Mouse (Mus musculus): ENCODE results near the gene Aamp. TPM values are rescaled to one million over a fixed set of nuclear protein-coding genes. Genes with fewer than 3 reads are reported as not detected.
A peak's percentile ranks its signal among the peaks of the same experiment; 100 is the strongest.

Aamp gene
- polyA plus RNA-seq, 1 experiment from 2014 or later = 212 TPM

DNA sequence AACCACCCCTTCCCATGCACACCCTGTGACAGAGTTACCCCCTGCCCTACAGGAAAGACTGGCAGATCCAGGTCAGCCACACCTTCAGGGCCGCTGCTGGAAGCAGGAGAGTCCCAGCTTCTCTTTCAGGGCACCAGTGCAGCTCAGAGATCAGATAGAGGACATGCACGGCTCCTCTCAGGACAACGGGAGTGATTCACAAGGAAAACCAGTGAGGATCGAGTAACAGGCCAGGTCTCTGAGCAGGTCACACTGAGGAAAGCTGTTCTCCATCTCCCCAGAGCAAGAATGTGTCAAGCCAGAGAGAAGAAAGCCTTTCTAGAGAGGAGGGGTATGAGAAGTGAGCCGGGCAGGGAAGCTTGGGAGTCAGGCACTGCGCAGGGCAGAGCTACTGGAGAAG is 11.9 kb upstream of the Aamp start:
- WGBS = 67% methylated on average over 6 of the region's 6 CpGs
- Histone ChIP-seq H3K27ac (ENCODE audit: low read length) (peak overlapping the region; percentile 73; the same call in 1 of the 2 replicates), H3K9me3 (replicated peaks; ENCODE audit: control insufficient read depth, low read length, poor library complexity, severe bottlenecking) (no peaks in the 10 kb centered on the region), H3K4me2 (ENCODE audit: low read length) (no peak overlapping the region), H3K4me1 (ENCODE audit: control insufficient read depth, insufficient read depth, low read length) (peaks cover 8% of the 10 kb centered on the region; the same call in 1 of the 2 replicates), H3K9ac (ENCODE audit: low read depth, low read length) (peak overlapping the region; percentile 28; the same call in 1 of the 2 replicates), H3K27me3 (ENCODE audit: control insufficient read depth, insufficient read depth, low read depth, low read length) (no peaks in the 10 kb centered on the region), H3K36me3 (ENCODE audit: control insufficient read depth, insufficient read depth, low read length) (no peaks in the 10 kb centered on the region; the same call in 1 of the 2 replicates), H3K4me3 (ENCODE audit: low read depth, low read length) (no peak overlapping the region)
- ATAC-seq = no peak

DNA sequence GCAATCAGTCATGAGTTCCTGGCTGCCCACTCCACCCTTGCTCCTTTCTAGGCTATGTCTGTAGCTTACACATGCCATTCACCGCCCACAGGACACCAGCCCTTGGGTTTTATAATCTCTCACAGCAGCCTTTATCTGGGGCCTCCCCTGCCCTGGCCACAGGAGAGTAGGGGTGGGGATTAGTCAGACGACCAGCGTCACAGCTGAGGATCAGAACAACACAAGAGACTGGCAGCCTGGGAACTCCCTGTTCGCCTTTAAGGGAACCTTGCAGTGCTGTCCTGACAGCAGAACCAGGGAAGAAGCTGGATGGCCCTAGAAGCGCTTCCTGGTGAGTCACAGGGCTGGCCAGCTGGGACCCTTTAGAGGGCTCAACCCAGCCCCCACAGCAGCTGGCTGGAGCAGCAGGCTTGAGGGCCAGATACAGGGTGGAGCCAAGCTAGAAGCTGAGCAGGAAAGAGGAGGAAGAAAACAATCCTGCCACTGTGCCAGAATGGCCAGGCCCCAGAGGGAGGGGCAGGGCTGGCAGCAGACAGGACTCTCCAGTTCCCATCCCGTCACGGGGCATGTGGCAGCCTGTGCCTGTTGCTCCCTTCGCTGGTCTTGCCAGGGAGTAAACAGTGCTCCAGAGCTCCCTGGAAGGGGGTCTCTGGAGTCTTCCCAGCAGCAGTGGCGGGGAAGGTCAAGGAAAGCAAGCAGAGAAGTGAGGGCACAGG is 11.1 kb upstream of the Aamp start:
- Histone ChIP-seq H3K27me3 (ENCODE audit: control insufficient read depth, insufficient read depth, low read depth, low read length) (no peaks in the 10 kb centered on the region), H3K27ac (ENCODE audit: low read length) (peak overlapping the region; percentile 73), H3K9me3 (replicated peaks; ENCODE audit: control insufficient read depth, low read length, poor library complexity, severe bottlenecking) (no peaks in the 10 kb centered on the region), H3K4me2 (ENCODE audit: low read length) (0 out of 2 replicates have a peak overlapping the region, but pooled peaks have one; percentile 4), H3K4me3 (ENCODE audit: low read depth, low read length) (no peak overlapping the region), H3K9ac (ENCODE audit: low read depth, low read length) (no peak overlapping the region; the same call in 1 of the 2 replicates), H3K4me1 (ENCODE audit: control insufficient read depth, insufficient read depth, low read length) (peaks cover 8% of the 10 kb centered on the region; the same call in 1 of the 2 replicates), H3K36me3 (ENCODE audit: control insufficient read depth, insufficient read depth, low read length) (no peaks in the 10 kb centered on the region; the same call in 1 of the 2 replicates)
- peak; percentile 88 for ATAC-seq
- WGBS = 22% methylated on average over 9 of the region's 9 CpGs

DNA sequence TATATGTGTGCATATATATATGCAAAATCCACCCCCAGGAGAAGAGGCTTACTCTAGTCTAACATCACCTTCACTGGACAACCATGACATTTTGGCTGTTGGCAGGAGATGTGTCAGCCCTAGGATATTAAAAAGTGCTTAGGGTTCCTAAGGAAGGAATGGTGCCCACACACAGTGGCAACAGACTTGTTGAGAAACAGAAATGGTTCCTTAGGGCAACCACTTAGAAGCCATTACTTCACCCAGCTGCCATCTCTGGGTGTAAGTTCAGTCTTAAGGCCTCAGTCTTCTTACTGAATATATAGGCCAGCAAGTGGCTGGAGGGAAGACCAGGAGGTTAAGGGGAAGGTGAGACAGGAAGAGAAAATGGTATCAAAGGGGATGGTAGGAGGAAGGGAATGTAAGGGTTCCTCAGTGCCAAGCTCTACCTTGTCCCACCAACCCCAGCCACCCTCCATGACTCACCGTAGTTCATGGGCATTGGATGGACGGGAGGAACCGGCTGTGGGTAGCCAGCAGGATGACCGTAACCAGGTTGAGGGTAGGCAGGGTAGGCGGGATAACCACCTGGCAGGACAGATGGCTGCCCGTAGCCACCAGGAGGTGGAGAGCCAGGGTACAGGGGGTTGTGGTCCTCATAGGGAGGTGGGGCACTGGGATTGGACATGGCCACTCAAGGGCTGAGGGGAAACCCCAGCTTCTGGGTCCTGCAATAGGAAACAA is 10.4 kb upstream of the Aamp start:
- ATAC-seq = 0 out of 2 replicates have a peak, but pooled peaks have one; percentile 8
- 86% methylated on average over 6 of the region's 6 CpGs for WGBS
- H3K4me3 ChIP-seq (ENCODE audit: low read depth, low read length) = no peak overlapping the region
- H3K4me1 ChIP-seq (ENCODE audit: control insufficient read depth, insufficient read depth, low read length) = peaks cover 8% of the 10 kb centered on the region; the same call in 1 of the 2 replicates
- H3K27ac ChIP-seq (ENCODE audit: low read length) = peak overlapping the region; percentile 73
- H3K9me3 ChIP-seq (replicated peaks; ENCODE audit: control insufficient read depth, low read length, poor library complexity, severe bottlenecking) = no peaks in the 10 kb centered on the region
- H3K36me3 ChIP-seq (ENCODE audit: control insufficient read depth, insufficient read depth, low read length) = no peaks in the 10 kb centered on the region; the same call in 1 of the 2 replicates
- no peaks in the 10 kb centered on the region for H3K27me3 ChIP-seq (ENCODE audit: control insufficient read depth, insufficient read depth, low read depth, low read length)
- no peak overlapping the region for H3K4me2 ChIP-seq (ENCODE audit: low read length)
- no peak overlapping the region for H3K9ac ChIP-seq (ENCODE audit: low read depth, low read length)

DNA sequence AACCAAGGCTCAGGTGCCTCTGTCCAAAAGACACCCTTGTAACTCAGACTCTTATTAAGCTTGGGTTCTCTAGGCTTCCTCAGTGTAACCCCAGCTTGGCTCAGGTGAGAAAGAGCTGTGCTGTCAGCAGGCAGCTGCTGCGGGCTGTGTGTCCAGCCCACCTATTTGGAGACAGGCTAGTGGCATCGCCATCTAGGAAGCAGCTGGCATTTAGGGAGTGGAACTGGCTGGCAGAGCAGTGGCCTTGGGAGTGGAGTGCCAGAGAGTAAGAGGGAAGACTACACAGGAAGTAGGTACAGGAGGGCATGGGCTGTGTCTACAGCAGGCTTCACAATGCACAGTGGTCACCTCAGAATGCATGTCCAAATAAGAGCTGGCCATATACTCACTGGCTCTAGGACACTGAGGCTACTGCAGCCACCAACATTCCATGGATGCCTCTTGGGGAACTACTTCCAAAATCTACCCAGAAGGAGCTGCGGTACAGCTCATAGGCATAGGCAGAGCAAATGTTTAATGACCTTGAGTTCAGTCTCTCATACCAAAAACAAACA is 9.6 kb upstream of the Aamp start:
- no peak overlapping the region for H3K9ac ChIP-seq (ENCODE audit: low read depth, low read length)
- no peak overlapping the region for H3K4me3 ChIP-seq (ENCODE audit: low read depth, low read length)
- H3K4me2 ChIP-seq (ENCODE audit: low read length) = no peak overlapping the region
- ATAC-seq = no peak
- WGBS = 93% methylated on average over 3 of the region's 3 CpGs
- H3K36me3 ChIP-seq (ENCODE audit: control insufficient read depth, insufficient read depth, low read length) = no peaks in the 10 kb centered on the region; the same call in 1 of the 2 replicates
- H3K9me3 ChIP-seq (replicated peaks; ENCODE audit: control insufficient read depth, low read length, poor library complexity, severe bottlenecking) = no peaks in the 10 kb centered on the region
- H3K27me3 ChIP-seq (ENCODE audit: control insufficient read depth, insufficient read depth, low read depth, low read length) = no peaks in the 10 kb centered on the region
- no peak overlapping the region for H3K27ac ChIP-seq (ENCODE audit: low read length)
- peaks cover 8% of the 10 kb centered on the region; the same call in 1 of the 2 replicates for H3K4me1 ChIP-seq (ENCODE audit: control insufficient read depth, insufficient read depth, low read length)

DNA sequence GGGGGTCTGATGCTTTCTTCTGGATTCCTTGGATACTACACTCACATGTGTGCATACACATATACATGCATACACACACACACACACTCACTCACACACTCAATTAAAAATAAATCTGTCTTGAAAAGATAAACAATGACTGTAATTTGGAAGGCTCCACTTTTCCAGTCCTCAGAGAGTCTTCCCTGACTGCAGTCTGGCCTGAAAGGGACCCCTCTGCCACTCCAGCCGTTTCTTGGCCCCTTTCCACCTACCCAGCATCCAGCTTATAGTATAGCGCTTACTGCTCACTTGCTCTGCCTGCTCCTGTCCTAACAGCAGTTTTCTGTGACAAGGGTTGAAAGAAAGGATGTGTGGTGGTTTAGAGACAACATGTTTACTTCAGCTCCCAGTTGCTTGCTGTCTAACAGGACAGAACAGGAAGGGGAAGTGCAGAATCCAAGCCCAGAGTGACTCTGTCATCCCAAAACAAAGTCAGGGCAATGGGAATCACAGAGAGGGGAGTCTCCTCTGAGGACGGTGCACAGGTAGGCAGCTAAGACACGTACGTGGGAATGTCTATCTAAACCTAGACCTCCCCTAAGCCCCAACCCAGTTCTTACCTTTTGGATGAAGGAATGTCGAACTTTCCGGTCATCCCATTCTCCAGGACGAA is 8.9 kb upstream of the Aamp start:
- no peak for ATAC-seq
- H3K4me2 ChIP-seq (ENCODE audit: low read length) = no peak overlapping the region
- no peak overlapping the region for H3K9ac ChIP-seq (ENCODE audit: low read depth, low read length)
- H3K36me3 ChIP-seq (ENCODE audit: control insufficient read depth, insufficient read depth, low read length) = no peaks in the 10 kb centered on the region; the same call in 1 of the 2 replicates
- no peaks in the 10 kb centered on the region for H3K27me3 ChIP-seq (ENCODE audit: control insufficient read depth, insufficient read depth, low read depth, low read length)
- peaks cover 8% of the 10 kb centered on the region; the same call in 1 of the 2 replicates for H3K4me1 ChIP-seq (ENCODE audit: control insufficient read depth, insufficient read depth, low read length)
- no peaks in the 10 kb centered on the region for H3K9me3 ChIP-seq (replicated peaks; ENCODE audit: control insufficient read depth, low read length, poor library complexity, severe bottlenecking)
- no peak overlapping the region for H3K4me3 ChIP-seq (ENCODE audit: low read depth, low read length)
- no peak overlapping the region for H3K27ac ChIP-seq (ENCODE audit: low read length)
- 89% methylated on average over 8 of the region's 8 CpGs for WGBS

DNA sequence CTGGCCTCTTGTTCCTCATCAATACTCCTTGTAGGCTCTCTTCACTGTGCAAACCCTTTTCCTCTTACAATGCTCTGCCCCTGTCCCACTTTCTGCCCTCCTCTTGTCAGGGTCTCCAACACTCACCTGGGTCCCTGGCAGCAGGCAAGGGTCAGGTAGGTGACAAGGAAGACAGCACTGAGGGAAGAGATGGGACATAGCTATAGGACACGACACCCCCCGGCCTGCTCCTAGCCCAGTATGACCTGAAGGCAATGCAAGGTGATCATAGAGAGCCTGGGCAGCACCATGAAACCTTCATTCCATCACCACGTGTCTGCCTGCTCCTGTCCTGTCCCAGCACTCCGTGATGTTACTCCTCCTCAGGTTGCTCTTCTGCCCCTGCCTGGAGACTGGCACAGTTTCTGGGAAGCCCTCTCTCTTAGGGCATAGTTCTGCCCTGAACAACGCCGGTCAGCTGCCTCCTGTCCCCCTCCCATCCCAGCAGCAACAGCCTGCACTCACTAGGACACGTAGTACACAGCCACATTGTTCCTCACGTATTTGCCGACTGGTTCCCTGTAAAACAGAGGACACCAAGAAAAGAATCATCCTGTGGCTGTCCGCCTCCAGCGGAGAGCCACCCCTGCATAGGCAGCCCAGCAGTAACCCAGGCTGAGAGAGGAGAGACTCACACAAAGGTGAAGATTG is 7.9 kb upstream of the Aamp start:
- Histone ChIP-seq H3K4me1 (ENCODE audit: control insufficient read depth, insufficient read depth, low read length) (peaks cover 8% of the 10 kb centered on the region; the same call in 1 of the 2 replicates), H3K27me3 (ENCODE audit: control insufficient read depth, insufficient read depth, low read depth, low read length) (no peaks in the 10 kb centered on the region), H3K4me3 (ENCODE audit: low read depth, low read length) (no peak overlapping the region), H3K4me2 (ENCODE audit: low read length) (no peak overlapping the region), H3K9me3 (replicated peaks; ENCODE audit: control insufficient read depth, low read length, poor library complexity, severe bottlenecking) (no peaks in the 10 kb centered on the region), H3K9ac (ENCODE audit: low read depth, low read length) (no peak overlapping the region), H3K27ac (ENCODE audit: low read length) (no peak overlapping the region), H3K36me3 (ENCODE audit: control insufficient read depth, insufficient read depth, low read length) (no peaks in the 10 kb centered on the region; the same call in 1 of the 2 replicates)
- no peak for ATAC-seq
- WGBS = 87% methylated on average over 11 of the region's 11 CpGs

DNA sequence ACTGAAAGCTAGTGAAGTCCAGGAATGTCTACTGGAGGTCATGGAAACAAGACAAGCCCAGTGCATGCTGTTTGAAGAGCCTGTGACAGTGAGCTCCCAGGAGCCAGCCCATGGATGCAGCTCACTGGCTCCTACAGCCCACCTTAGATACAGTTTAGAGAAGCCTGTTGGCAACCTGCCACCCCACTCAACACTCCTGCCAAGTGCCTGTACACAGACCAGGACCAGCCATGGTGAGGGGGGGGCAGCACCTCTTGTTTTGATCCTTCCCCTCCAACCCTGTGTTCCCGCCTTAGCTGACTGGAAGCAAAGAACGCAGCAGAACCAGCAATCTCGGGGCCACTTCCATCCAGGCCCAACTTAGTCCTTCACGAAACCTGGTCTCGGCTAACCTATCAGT is 5.6 kb upstream of the Aamp start:
- H3K27ac ChIP-seq (ENCODE audit: low read length) = no peak overlapping the region
- 90% methylated on average over 5 of the region's 5 CpGs for WGBS
- H3K4me1 ChIP-seq (ENCODE audit: control insufficient read depth, insufficient read depth, low read length) = peaks cover 10% of the 10 kb centered on the region
- no peak for ATAC-seq
- H3K4me2 ChIP-seq (ENCODE audit: low read length) = no peak overlapping the region
- H3K9ac ChIP-seq (ENCODE audit: low read depth, low read length) = no peak overlapping the region
- no peak overlapping the region for H3K4me3 ChIP-seq (ENCODE audit: low read depth, low read length)
- H3K36me3 ChIP-seq (ENCODE audit: control insufficient read depth, insufficient read depth, low read length) = no peaks in the 10 kb centered on the region; the same call in 1 of the 2 replicates
- no peaks in the 10 kb centered on the region for H3K9me3 ChIP-seq (replicated peaks; ENCODE audit: control insufficient read depth, low read length, poor library complexity, severe bottlenecking)
- H3K27me3 ChIP-seq (ENCODE audit: control insufficient read depth, insufficient read depth, low read depth, low read length) = no peaks in the 10 kb centered on the region

DNA sequence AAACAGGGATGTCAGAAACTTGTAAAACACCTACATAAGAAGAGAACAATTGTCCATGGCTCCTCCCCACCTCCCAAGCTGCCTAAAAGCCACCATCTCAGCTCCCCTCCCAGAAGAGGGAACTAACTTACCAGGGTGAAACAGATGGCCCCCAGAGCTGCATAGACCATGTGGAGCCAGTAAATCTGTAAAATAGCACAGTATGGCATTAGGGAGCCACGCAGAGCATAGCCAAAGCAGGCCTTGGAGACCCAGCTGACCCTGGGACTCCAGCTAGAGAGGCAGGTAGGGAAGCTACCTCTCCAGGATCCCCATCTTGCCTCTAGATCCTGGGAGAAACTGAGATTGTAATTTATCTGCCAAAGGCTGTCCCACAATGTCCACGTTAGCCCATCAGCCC is 5.2 kb upstream of the Aamp start:
- Histone ChIP-seq H3K9ac (ENCODE audit: low read depth, low read length) (no peak overlapping the region), H3K27ac (ENCODE audit: low read length) (no peak overlapping the region), H3K9me3 (replicated peaks; ENCODE audit: control insufficient read depth, low read length, poor library complexity, severe bottlenecking) (no peaks in the 10 kb centered on the region), H3K4me2 (ENCODE audit: low read length) (no peak overlapping the region), H3K4me3 (ENCODE audit: low read depth, low read length) (no peak overlapping the region), H3K4me1 (ENCODE audit: control insufficient read depth, insufficient read depth, low read length) (peaks cover 10% of the 10 kb centered on the region), H3K27me3 (ENCODE audit: control insufficient read depth, insufficient read depth, low read depth, low read length) (no peaks in the 10 kb centered on the region), H3K36me3 (ENCODE audit: control insufficient read depth, insufficient read depth, low read length) (no peaks in the 10 kb centered on the region; the same call in 1 of the 2 replicates)
- no peak for ATAC-seq
- 86% methylated on average over 2 of the region's 2 CpGs for WGBS
